Mouse (Mus musculus) C2C12 (cell line): Measurements from ENCODE around the gene Foxp1. TPM values are rescaled to one million over a fixed set of nuclear protein-coding genes. Genes with fewer than 3 reads are reported as not detected.

Experiments used
- H3K27me3 ChIP-seq: one replicate; pipeline ENCODE4 v1.6.1; 2011; ENCODE audit not compliant: control insufficient read depth, insufficient read depth, insufficient read length
- H3K36me3 ChIP-seq: one replicate; pipeline ENCODE4 v1.6.1; 2011; ENCODE audit not compliant: control insufficient read depth, insufficient read depth
- H3K4me3 ChIP-seq: one replicate; pipeline ENCODE4 v1.5.1; 2011; ENCODE audit warnings: mild to moderate bottlenecking, control low read depth; ENCODE audit not compliant: poor library complexity, insufficient read depth, severe bottlenecking
- H3K79me2 ChIP-seq: one replicate; pipeline ENCODE4 v1.6.1; 2011; ENCODE audit not compliant: control insufficient read depth, insufficient read depth
- H3K79me3 ChIP-seq: one replicate; pipeline ENCODE4 v1.6.1; 2011; ENCODE audit warnings: low read depth, control low read depth
- H3ac ChIP-seq: one replicate; pipeline ENCODE3; 2011; ENCODE audit warnings: low read depth; ENCODE audit not compliant: control insufficient read depth, insufficient read length
- CEBPB ChIP-seq: IDR thresholded peaks from one replicate; pipeline ENCODE4 v1.6.1; 2011; ENCODE audit warnings: low read depth, mild to moderate bottlenecking, control low read depth, moderate library complexity
- CTCF ChIP-seq: IDR thresholded peaks from one replicate; pipeline ENCODE4 v1.5.1; 2011; ENCODE audit not compliant: control insufficient read depth, insufficient read depth, insufficient read length
- FOSL1 ChIP-seq: IDR thresholded peaks from one replicate; pipeline ENCODE4 v1.8.0; 2011; ENCODE audit warnings: mild to moderate bottlenecking, low read length; ENCODE audit not compliant: poor library complexity, insufficient read depth, severe bottlenecking
- MAX ChIP-seq: IDR thresholded peaks from one replicate; pipeline ENCODE4 v1.6.1; 2011; ENCODE audit warnings: mild to moderate bottlenecking, control low read depth
- MYOD1 ChIP-seq: IDR thresholded peaks from one replicate; pipeline ENCODE4 v1.6.1; 2011; ENCODE audit warnings: low read depth; ENCODE audit not compliant: control insufficient read depth, insufficient read length
- MYOG ChIP-seq: IDR thresholded peaks from one replicate; pipeline ENCODE4 v1.6.1; 2011; ENCODE audit not compliant: control insufficient read depth, insufficient read length; ENCODE audit errors: extremely low read depth
- USF1 ChIP-seq: IDR thresholded peaks from one replicate; pipeline ENCODE4 v1.6.1; 2011; ENCODE audit warnings: low read depth, mild to moderate bottlenecking, control low read depth, moderate library complexity
- polyA plus RNA-seq: library from polyadenylated mRNA; unstranded; fragments of >200 nt; fragmentation: generic; extraction: Trizol; gene quantifications from one replicate; pipeline ENCODE4 v1.2.1, GENCODE M21; 2012; ENCODE audit warnings: missing spikeins

Gene Foxp1
- polyA plus RNA-seq, 1 experiment = 25.9 TPM

DNA sequence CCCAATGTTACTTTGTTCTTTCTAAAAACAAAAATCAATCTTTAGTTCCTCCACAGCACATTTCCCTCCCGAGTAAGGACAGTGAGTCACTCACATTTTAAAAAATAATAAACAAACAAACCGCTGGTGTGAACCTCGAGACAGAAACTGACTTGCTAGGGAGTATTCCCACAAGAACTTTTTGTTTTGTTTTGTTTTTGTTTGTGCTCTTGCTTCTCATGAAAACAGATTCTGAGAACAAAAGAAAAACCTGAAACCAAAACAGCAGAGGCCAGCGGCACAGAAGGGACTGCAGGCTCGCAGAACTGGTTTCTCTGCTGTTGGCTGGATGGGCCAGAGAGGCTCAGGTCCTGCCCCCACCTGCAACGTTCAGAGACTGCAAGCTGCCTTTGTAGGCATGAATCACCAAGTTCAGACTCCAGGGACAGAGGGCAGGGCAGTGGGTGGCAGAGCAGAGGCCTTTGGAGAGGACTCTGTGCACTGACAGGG, 572.8 kb downstream of the Foxp1 start:
- no peaks in the 10 kb centered on the region for H3K27me3 ChIP-seq
- H3K79me2 ChIP-seq = no peaks in the 10 kb centered on the region
- H3K36me3 ChIP-seq = peaks cover 53% of the 10 kb centered on the region
- H3K79me3 ChIP-seq = peaks cover 3% of the 10 kb centered on the region
- H3ac ChIP-seq = no peak overlapping the region
- TF ChIP-seq USF1 = no peak
- no peak overlapping the region for H3K4me3 ChIP-seq

DNA sequence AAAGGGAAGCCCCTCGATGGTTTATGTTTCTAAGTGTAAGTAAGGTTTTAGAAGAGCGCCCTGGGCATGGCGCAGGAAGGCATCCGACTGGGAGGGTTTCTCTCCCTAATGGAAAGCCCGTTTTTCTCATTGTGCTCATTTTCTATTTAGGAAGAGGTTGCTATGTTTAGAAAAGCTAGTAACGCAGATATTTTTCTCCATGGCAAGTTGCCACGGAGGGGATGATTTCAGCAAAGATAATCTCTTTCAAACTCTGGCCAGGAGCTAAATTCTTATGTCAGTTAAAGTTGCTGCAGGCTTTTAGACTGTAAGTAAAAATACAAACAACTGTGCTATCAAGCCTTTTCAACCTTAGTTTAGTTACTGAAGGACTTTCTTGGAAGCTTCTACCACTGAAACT, 573.2 kb downstream of the Foxp1 start:
- TF ChIP-seq USF1 = no peak
- TF ChIP-seq MYOG = no peak
- TF ChIP-seq FOSL1 = no peak
- no peak for TF ChIP-seq MYOD1
- TF ChIP-seq CTCF = no peak
- no peak for TF ChIP-seq MAX
- no peak for TF ChIP-seq CEBPB
- Histone ChIP-seq H3K27me3 (no peaks in the 10 kb centered on the region), H3K79me3 (peaks cover 3% of the 10 kb centered on the region), H3K4me3 (no peak overlapping the region), H3K36me3 (peaks cover 54% of the 10 kb centered on the region), H3ac (no peak overlapping the region), H3K79me2 (no peaks in the 10 kb centered on the region)

DNA sequence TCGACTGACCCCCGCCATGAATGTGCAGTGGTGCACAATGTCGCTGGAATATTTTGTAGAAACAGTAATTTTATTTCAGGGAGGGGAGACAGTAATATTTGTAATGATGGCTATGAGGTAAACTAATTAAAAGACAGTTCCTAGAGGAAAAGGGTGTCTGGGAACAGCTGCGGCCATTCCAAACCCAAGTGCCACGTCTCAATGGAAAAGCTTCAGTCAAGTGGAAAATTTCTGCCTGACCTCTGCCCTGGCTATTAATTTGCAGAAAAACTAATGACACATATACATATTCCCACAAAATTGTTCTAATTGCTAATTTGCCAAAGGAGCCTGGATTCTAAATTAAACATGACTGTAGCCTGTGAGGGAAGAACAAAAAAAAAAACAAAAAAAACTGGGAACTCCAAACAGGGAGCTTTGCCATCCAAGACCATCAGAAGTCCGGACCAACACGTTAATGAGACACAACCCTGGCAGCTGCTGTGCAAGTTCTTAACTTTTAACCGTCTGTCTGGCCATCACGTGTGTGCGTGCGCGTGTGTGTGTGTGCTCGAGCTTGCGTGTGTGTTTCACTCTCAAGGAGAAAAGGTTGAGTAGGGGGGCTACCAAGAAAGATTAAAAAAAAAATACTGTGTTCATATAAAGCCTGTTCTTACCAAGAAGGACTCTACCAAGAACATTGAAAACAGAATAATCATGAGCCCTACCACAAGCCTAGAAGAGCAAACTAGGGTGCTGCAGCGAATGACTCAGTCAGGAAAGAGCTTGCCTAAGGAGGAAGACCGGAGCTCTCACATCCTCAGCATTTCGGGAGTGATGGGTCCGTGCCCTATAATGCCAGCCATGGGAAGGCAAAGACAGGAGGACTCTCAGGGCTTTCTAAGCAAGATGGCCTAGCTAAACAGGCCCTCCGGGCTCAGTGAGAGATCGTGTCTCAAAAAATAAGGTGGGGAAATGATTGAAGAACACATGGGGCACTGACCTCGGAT, 574.1 kb downstream of the Foxp1 start:
- Histone ChIP-seq H3ac (no peak overlapping the region), H3K36me3 (peaks cover 54% of the 10 kb centered on the region), H3K27me3 (no peaks in the 10 kb centered on the region), H3K79me2 (no peaks in the 10 kb centered on the region), H3K4me3 (no peak overlapping the region), H3K79me3 (peaks cover 3% of the 10 kb centered on the region)
- TF ChIP-seq FOSL1 = no peak
- no peak for TF ChIP-seq CTCF
- TF ChIP-seq MAX = no peak
- no peak for TF ChIP-seq USF1
- TF ChIP-seq CEBPB = no peak
- no peak for TF ChIP-seq MYOG
- TF ChIP-seq MYOD1 = no peak

DNA sequence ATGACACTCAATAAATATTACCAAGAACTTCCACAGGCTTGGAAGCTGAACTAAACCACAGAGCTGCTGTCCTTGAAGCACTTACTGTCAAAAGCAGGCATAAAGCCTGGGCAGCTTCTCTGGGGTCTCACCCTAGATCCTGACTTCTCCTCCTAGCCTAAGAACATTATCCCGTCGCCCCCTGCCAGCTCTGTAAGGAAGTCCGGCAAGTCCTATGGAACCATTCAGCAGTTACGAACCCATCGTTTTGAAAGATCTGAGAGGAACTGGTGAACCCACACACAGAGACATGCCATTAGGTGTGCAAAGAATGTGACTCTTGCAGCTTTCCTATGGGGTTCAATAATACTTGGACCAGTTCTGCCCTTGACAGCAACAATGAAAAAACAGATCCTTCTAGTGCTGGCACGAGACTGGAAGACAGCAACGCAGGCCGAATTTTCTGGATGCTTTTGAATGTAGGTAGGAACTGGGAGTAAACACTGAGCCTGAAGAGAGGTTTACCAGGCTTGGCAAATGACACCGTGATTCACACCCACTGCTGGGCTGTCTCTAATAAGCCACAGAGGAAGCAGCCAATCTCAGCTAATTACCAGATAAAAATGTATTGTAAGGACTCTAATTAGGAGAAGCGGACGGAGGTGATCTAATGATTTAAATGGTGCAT, 574.9 kb downstream of the Foxp1 start:
- no peak overlapping the region for H3ac ChIP-seq
- H3K4me3 ChIP-seq = no peak overlapping the region
- peaks cover 3% of the 10 kb centered on the region for H3K79me3 ChIP-seq
- no peak for TF ChIP-seq CEBPB
- TF ChIP-seq CTCF = no peak
- TF ChIP-seq MAX = no peak
- no peak for TF ChIP-seq USF1
- TF ChIP-seq FOSL1 = no peak
- no peak for TF ChIP-seq MYOD1
- no peak for TF ChIP-seq MYOG
- H3K79me2 ChIP-seq = no peaks in the 10 kb centered on the region
- H3K27me3 ChIP-seq = no peaks in the 10 kb centered on the region
- H3K36me3 ChIP-seq = peaks cover 53% of the 10 kb centered on the region

DNA sequence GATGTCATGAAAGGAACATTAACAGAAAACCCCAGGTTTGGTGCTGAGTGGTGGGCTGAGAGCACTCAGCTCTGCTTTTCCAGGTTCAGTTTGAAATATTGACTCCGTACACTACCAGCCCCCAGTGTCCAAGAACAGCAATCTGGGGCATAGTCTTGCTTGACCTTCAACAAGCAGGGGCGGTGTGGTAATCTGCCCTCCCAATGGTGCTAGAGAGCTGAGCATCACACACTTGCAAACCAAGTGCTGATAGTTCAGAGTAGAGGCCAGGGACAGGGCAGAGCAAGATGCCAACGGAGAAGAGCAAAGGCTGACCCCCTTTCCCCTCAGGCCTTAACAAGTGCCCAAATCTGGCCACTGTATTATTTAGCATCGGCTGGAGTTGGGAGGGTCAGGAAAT, 575.8 kb downstream of the Foxp1 start:
- no peak for TF ChIP-seq USF1
- no peak for TF ChIP-seq FOSL1
- no peak for TF ChIP-seq MAX
- TF ChIP-seq CTCF = no peak
- no peak for TF ChIP-seq MYOD1
- no peak for TF ChIP-seq MYOG
- no peak for TF ChIP-seq CEBPB
- Histone ChIP-seq H3K4me3 (no peak overlapping the region), H3K79me2 (no peaks in the 10 kb centered on the region), H3ac (no peak overlapping the region), H3K79me3 (peaks cover 3% of the 10 kb centered on the region), H3K27me3 (no peaks in the 10 kb centered on the region), H3K36me3 (peaks cover 58% of the 10 kb centered on the region)
